Mouse (Mus musculus) liver, embryonic 12.5 days (tissue): ENCODE results near the gene Styk1. TPM values are rescaled to one million over a fixed set of nuclear protein-coding genes. Genes with fewer than 3 reads are reported as not detected.

Experiments used
- ATAC-seq: fragments of 200-750 bp; cut with Nextera tagmentation; 2 replicates; pipeline ENCODE4 v1.8.0; 2017; ENCODE audit warnings: moderate number of reproducible peaks, mild to moderate bottlenecking, moderate library complexity
- H3K27ac ChIP-seq: fragments of 300-500 bp; sonication (generic); 2 replicates; pipeline ENCODE4 v1.5.1; 2016; ENCODE audit warnings: mild to moderate bottlenecking
- H3K27me3 ChIP-seq: fragments of 300-500 bp; sonication (generic); replicated peaks from 2 replicates; pipeline ENCODE4 v1.6.1; 2016; ENCODE audit warnings: mild to moderate bottlenecking, moderate library complexity
- H3K36me3 ChIP-seq: fragments of 300-500 bp; sonication (generic); 2 replicates; pipeline ENCODE4 v1.6.1; 2016; ENCODE audit warnings: mild to moderate bottlenecking, moderate library complexity
- H3K4me1 ChIP-seq: fragments of 300-500 bp; sonication (generic); 2 replicates; pipeline ENCODE4 v1.6.1; 2016
- H3K4me2 ChIP-seq: fragments of 300-500 bp; sonication (generic); 2 replicates; pipeline ENCODE4 v1.6.1; 2016; ENCODE audit warnings: mild to moderate bottlenecking, moderate library complexity
- H3K4me3 ChIP-seq: fragments of 300-500 bp; sonication (generic); 2 replicates; pipeline ENCODE4 v1.5.1; 2016; ENCODE audit warnings: mild to moderate bottlenecking, moderate library complexity
- H3K9ac ChIP-seq: fragments of 300-500 bp; sonication (generic); 2 replicates; pipeline ENCODE4 v1.6.1; 2016; ENCODE audit warnings: mild to moderate bottlenecking, moderate library complexity
- H3K9me3 ChIP-seq: fragments of 300-500 bp; sonication (generic); replicated peaks from 2 replicates; pipeline ENCODE4 v1.6.1; 2016; ENCODE audit warnings: mild to moderate bottlenecking, moderate library complexity
- WGBS: fragments of 180-500 bp; shearing (Covaris S2); methylation state at CpG from one replicate; pipeline ENCODE4 v1.1.7; 2016; ENCODE audit not compliant: insufficient replicate concordance; 5-methylcytosine and 5-hydroxymethylcytosine counted together
- polyA plus RNA-seq: library from polyadenylated mRNA; unstranded; fragments of >200 nt; fragmentation: Nextera tagmentation; extraction: Ambion mirVana; gene quantifications from 2 replicates; pipeline ENCODE4 v1.2.1, GENCODE M21; 2016

Styk1 gene
- polyA plus RNA-seq: 0.65 and 1.1 TPM in 2 replicates

DNA sequence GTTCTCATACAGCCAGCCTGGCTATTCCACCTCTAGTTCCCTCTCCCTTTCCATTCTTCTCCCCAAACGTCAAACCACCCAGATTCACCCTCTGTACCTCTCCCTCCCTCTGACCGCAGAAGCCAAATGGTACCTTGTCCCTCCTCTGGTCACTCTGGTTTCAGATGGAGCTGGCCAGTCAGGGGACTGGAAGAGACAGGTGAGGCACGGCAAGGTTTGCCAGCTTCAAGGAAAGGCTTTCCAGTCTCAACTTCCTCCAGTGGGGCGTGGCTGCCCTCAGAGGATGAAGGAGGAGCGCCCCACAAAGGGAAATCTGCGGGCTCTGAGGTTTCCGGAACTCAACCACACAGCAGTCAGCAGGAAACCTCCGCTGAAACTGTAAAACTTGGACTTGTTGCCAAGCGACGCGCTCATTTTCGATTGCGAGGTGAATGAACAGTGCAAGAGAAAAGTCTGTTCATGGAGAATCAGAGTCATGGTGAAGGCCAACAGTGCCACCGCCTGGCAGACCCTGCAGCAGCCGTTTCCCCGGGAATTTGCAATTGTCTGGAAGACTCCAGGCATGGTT lies at the start of gene Styk1:
Gene Styk1, minus strand, starts transcription at position 246 of the 568 bp plus-strand sequence.
- Histone ChIP-seq H3K36me3 (no peaks in the 10 kb centered on the region), H3K4me2 (peak within 1 kb of the TSS; percentile 45), H3K4me1 (peaks cover 7% of the 10 kb centered on the region; the same call in 1 of the 2 replicates), H3K4me3 (peak within 1 kb of the TSS; percentile 30), H3K9me3 (no peaks in the 10 kb centered on the region), H3K27ac (no peak within 1 kb of the TSS), H3K27me3 (peaks cover 59% of the 10 kb centered on the region), H3K9ac (no peak within 1 kb of the TSS)
- 1% methylated on average over 16 of the region's 16 CpGs for WGBS
- peak; percentile 66 for ATAC-seq

DNA sequence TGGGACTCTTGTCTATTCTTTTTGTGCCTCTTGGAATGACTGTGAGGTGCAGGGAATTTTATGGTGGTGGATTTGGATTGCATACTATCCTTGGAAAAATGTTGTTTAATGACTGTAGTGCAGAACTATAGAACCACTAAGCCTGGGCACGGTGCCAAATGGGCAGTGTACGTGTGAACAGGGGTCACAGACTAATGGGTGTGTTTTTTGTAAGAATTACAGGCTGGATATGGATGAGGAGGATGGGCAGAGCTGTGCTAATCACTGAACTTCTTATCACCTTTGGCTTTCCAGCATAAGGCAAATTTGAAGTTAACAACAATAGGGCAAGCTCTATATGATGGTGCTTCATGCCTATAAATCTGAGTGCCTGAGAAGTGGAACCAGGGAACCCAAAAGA lies 49.6 kb upstream of the Styk1 start:
- 54% methylated on average over 2 of the region's 2 CpGs for WGBS
- Histone ChIP-seq H3K27me3 (no peaks in the 10 kb centered on the region), H3K9ac (no peak overlapping the region), H3K4me3 (no peak overlapping the region), H3K36me3 (no peaks in the 10 kb centered on the region), H3K4me2 (no peak overlapping the region), H3K4me1 (no peaks in the 10 kb centered on the region), H3K27ac (no peak overlapping the region), H3K9me3 (no peaks in the 10 kb centered on the region)
- no peak for ATAC-seq

DNA sequence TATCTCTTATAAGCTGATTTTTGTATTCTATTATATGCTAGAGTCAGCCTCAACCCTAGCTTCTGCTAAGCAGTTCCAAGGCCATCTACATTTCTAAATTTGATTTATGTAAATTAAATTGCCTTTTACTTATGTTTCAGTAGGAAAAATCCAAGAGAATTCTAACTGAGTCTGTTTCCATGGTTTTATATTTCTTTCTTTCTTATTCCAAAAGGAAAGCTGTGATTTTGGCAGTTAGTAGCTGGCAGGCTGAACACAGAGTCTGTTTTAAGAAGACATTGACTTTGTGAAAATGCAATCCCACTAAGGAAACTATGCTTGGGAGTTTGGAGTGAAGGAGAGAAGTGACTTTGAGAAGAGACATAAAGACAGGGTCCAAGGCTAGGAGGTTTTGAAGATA lies 49.2 kb upstream of the Styk1 start:
- Histone ChIP-seq H3K4me1 (no peaks in the 10 kb centered on the region), H3K4me2 (no peak overlapping the region), H3K27me3 (no peaks in the 10 kb centered on the region), H3K9ac (no peak overlapping the region), H3K4me3 (no peak overlapping the region), H3K27ac (no peak overlapping the region), H3K36me3 (no peaks in the 10 kb centered on the region), H3K9me3 (no peaks in the 10 kb centered on the region)
- ATAC-seq: no peak

DNA sequence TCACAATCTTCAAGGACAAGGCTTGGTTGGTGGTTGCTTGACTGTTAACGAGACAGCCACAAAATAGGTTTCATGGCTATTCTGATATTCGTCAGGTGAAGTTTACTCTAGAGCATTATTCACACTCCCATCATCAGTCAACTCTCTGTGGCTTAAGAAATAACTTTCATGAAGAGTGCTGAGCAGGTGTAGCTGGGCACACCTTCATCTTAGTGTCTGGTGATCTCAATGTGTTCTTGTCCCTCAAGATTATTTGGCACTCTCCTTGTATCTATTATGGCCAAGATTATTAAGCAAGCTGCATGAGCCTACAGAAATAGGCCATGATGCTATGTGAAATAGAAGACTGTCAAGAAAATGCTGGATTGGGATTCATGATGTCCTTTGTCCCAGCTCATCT lies 47.9 kb upstream of the Styk1 start:
- H3K36me3 ChIP-seq: no peaks in the 10 kb centered on the region
- H3K4me1 ChIP-seq: no peaks in the 10 kb centered on the region
- H3K4me3 ChIP-seq: no peak overlapping the region
- H3K9ac ChIP-seq: no peak overlapping the region
- no peak overlapping the region for H3K27ac ChIP-seq
- H3K9me3 ChIP-seq: no peaks in the 10 kb centered on the region
- ATAC-seq: no peak
- H3K27me3 ChIP-seq: no peaks in the 10 kb centered on the region
- 63% methylated on average over 2 of the region's 2 CpGs for WGBS
- H3K4me2 ChIP-seq: no peak overlapping the region

DNA sequence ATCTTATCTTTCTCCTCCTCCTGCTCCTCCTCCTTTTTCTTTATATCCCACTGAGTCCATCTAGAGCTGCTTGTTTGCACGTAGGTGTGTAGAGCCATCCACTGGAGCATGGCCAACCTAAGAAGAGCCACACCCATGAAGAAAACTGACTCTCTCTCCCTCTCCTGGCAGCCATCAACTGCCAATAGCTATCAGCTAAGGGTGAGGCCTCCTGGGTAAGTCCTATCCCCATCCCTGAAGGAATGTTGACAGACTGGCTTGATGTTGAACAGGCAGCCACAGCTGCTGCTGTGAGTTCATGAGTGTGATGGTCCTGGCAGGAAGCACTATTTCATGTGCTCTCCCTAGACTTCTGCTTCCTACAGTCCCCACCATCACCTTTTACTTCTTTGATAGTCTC lies 43.3 kb upstream of the Styk1 start:
- 32% methylated on average over 1 of the region's 1 CpGs for WGBS

DNA sequence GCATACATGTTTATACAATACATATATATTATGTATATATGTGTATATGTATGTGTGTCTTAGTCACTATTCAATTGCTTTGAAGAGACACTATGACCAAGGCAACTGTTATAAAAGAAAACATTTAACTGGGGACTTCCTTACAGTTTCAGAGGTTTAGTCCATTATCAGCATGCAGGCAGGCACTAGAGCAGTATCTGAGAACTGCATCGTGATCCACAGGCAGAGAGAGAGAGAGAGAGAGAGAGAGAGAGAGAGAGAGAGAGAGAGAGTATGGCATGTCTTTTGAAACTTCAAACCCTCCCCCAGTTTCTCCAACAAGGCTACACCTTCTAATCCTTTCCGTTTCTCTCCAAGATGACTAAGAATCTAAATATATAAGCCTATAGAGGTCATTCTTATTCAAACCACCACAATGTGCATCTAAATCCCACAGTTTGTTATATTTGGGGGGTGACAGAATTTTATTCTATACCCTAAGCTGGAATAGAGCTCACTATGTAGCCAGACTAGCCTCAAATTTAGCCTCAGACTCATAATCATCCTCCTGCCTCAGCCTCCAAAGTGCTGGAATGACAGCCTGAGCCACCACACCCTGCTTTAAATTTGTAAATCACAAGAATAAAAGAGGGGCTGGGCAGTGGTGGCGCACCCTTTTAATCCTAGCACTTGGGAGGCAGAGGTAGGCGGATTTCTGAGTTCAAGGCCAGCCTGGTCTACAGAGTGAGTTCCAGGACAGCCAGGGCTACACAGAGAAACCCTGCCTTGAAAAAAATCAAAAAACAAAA lies 40.7 kb upstream of the Styk1 start:
- Histone ChIP-seq H3K9me3 (no peaks in the 10 kb centered on the region), H3K27me3 (peaks cover 11% of the 10 kb centered on the region; the same call in 1 of the 2 replicates), H3K4me1 (peaks cover 6% of the 10 kb centered on the region), H3K4me3 (no peak overlapping the region), H3K36me3 (no peaks in the 10 kb centered on the region), H3K27ac (no peak overlapping the region), H3K4me2 (no peak overlapping the region), H3K9ac (no peak overlapping the region)
- peak; percentile 51 for ATAC-seq
- 47% methylated on average over 4 of the region's 4 CpGs for WGBS

More for the DNA sequence above, 43.3 kb upstream of the Styk1 start:
- no peaks in the 10 kb centered on the region for H3K4me1 ChIP-seq
- no peaks in the 10 kb centered on the region for H3K36me3 ChIP-seq
- no peak for ATAC-seq
- no peak overlapping the region for H3K4me3 ChIP-seq
- no peak overlapping the region for H3K27ac ChIP-seq
- H3K27me3 ChIP-seq: peaks cover 9% of the 10 kb centered on the region; the same call in 1 of the 2 replicates
- H3K4me2 ChIP-seq: no peak overlapping the region
- H3K9ac ChIP-seq: no peak overlapping the region
- H3K9me3 ChIP-seq: no peaks in the 10 kb centered on the region

DNA sequence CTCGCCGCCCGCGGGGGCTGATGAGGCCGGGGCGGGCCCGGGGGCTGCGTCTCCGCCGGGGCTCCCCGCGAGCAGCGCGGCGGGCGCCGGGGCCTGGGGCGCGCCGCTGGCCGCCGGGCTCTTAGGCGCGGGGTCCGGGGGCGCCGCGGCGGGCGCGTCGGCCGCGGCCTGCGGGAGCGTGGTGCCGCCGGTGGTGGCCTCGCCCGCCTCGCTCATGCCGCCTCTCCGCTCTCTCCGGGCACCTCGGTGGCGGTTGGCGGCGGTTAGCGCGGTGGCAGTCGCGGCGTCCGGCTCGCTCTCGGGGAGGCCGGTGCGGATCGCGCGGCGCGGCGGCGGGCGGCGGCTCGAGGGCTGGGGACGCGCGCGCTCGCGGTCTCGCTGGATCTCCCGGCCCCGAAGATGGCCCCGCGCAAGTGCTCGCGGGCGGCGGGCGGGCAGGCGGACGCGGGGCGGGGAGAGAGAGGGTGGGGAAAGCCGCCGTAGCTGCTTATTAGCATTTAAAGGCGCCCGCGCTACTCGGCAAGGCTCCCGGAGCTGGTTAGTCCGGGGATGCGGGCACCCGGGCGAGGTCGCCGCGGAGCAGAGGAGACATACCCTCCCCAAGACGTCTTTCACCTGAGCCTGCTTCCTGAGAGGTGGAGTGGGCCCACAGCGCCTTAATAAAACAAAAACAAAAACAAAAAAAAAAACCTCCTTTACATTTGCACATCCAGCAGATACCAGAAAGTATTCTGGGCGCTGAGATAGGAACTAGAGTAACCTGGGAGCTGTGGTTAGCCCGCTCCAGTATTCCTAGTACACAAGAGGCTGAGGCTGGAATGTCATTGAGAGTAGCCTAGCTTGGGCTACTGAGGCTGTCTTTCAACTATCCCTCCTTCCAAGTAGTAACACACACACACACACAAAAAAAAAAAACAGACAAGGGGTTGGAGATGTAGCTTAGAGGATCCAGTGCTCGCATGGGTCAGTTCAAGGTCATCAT lies 34.9 kb upstream of the Styk1 start, which contains the start of gene Ybx3:
Gene Ybx3, minus strand, starts transcription at position 437 of the 982 bp plus-strand sequence.
- peak within 1 kb of the TSS; percentile 97 for H3K9ac ChIP-seq
- peaks cover 11% of the 10 kb centered on the region; the same call in 1 of the 2 replicates for H3K27me3 ChIP-seq
- 1% methylated on average over 103 of the region's 107 CpGs for WGBS
- H3K4me1 ChIP-seq: peaks cover 45% of the 10 kb centered on the region
- H3K4me3 ChIP-seq: peak within 1 kb of the TSS; percentile 98
- H3K27ac ChIP-seq: peak within 1 kb of the TSS; percentile 98
- H3K4me2 ChIP-seq: peak within 1 kb of the TSS; percentile 77
- H3K36me3 ChIP-seq: peaks cover 9% of the 10 kb centered on the region
- ATAC-seq: peak; percentile 85
- no peaks in the 10 kb centered on the region for H3K9me3 ChIP-seq

DNA sequence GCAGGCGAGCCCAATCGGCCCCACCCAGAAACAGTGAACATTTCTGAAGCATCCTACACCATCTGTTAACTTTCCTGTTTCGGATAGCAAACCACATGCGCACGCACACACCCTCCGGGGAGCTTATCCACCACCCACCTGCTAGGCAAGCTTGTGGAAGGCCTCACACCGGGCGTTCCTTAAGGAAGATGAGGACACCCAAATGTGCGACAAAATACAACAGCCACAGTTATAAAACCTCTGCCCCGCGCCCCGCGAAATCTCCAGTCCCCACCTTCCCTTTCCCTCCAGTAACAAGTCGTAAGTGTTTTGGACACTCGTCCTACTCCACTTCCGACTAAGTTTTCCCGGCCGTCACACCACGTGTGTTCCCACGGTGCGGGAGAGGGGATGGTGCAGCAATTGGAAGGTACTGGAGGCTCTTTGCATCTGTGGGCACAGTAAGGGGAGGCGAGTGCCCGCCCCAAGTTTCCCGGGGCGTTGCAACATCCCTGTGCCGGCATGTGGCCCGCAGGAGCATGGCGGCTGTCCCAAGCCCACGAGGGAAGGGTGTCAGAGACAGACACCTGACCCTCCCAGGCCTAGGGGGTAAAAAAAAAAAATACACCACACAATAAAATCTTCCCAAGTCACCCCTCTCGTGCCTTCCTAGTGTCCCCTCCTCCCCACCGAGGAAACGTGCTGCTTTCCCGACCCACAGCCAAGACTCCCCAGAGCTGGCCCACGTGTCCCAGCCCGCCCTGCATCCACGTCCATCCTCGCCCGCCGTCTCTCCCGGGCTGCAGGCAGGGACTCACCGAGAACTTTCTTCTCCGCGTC lies 34.0 kb upstream of the Styk1 start:
- under 1% methylated on average over 43 of the region's 43 CpGs for WGBS
- Histone ChIP-seq H3K4me1 (peaks cover 54% of the 10 kb centered on the region), H3K27me3 (peaks cover 5% of the 10 kb centered on the region; the same call in 1 of the 2 replicates), H3K9me3 (no peaks in the 10 kb centered on the region), H3K36me3 (peaks cover 18% of the 10 kb centered on the region), H3K27ac (peak overlapping the region; percentile 98), H3K4me3 (peak overlapping the region; percentile 98), H3K4me2 (peak overlapping the region; percentile 77), H3K9ac (peak overlapping the region; percentile 97)
- ATAC-seq: peak; percentile 90

DNA sequence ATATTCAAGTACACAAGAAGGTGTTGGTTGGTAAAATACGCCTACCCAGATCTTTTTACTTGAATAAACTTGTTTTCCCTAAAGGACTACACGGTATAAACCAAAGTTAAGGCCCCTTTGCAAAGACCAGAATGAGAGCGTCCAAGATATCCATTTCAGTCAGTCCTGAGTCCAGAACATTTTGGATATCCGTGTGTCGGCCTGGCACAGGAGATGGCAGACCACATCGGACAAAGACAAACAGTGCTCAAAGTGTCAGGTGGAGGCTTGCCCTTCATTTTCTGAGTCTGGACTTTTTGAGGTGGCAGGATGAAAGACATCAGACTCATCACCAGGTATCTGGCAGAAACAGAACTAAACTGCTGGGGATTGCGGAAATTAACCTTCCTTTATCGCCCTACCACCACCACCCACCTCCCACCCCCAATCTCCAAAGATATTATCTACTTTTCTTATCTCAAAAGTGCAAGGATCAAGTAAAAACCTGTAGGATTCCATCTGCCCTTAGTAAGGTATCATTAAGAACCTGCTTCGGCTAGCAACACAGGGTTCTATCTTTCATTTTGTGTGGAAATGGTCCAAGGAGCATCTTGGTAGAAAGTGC lies 33.1 kb upstream of the Styk1 start:
- Histone ChIP-seq H3K4me3 (peak overlapping the region; percentile 98), H3K4me2 (peak overlapping the region; percentile 77), H3K27me3 (0 out of 2 replicates have a peak, but pooled peaks cover under 1% of the 10 kb centered on the region), H3K27ac (peak overlapping the region; percentile 98), H3K9me3 (no peaks in the 10 kb centered on the region), H3K36me3 (peaks cover 27% of the 10 kb centered on the region), H3K4me1 (peaks cover 61% of the 10 kb centered on the region), H3K9ac (peak overlapping the region; percentile 97)
- no peak for ATAC-seq
- 17% methylated on average over 9 of the region's 9 CpGs for WGBS

DNA sequence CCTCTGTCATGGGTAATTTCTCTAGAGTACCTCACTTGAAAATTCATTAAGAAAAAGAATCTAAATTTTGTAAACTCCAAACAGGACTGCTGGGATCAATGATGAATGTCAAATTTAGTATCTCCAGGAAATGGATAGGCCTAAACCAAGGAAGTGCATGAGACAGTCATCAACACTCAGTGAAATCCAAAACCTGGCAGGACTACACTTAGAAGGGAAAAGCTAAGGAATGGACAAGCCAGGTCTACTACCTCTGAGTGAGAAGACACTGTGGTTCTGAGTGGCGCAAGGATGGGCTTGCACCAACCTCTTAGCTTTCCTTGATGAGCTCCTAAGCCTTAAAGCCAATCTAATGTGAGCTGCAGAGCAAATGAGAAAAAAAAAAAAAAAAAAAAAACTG lies 32.1 kb upstream of the Styk1 start:
- ATAC-seq: no peak
- H3K9ac ChIP-seq: peak overlapping the region; percentile 97

More for the DNA sequence above, 32.1 kb upstream of the Styk1 start:
- H3K27me3 ChIP-seq: no peaks in the 10 kb centered on the region
- peak overlapping the region; percentile 77 for H3K4me2 ChIP-seq
- H3K9me3 ChIP-seq: no peaks in the 10 kb centered on the region
- WGBS: 90% methylated on average over 1 of the region's 1 CpGs
- peak overlapping the region; percentile 98 for H3K27ac ChIP-seq
- peaks cover 61% of the 10 kb centered on the region for H3K4me1 ChIP-seq
- peak overlapping the region; percentile 98 for H3K4me3 ChIP-seq
- H3K36me3 ChIP-seq: peaks cover 38% of the 10 kb centered on the region
